Mouse (Mus musculus) erythroblast, adult 5-6 weeks (primary cell): ENCODE results near the gene Vmn2r11. TPM values are rescaled to one million over a fixed set of nuclear protein-coding genes. Genes with fewer than 3 reads are reported as not detected.
"Not testable (repeated sequence)": the region's sequence is repeated elsewhere in the genome, so short reads cannot be mapped to it uniquely, and the experiment has no call there.

Experiments
- ATAC-seq: replicated peaks from 2 replicates; pipeline ENCODE4 v1.8.0; 2016; ENCODE audit warnings: moderate number of reproducible peaks, mild to moderate bottlenecking, moderate TSS enrichment, inconsistent platforms; ENCODE audit not compliant: poor library complexity, low FRiP score, severe bottlenecking
- total RNA-seq, 2 experiments: library from RNA; stranded (forward) in 1 of 2; stranded (reverse) in 1 of 2; fragments of 150-400 nt in 1 of 2; fragments of 200-764, 138-1000 nt in 1 of 2; gene quantifications; 2 replicates each; pipeline versions ENCODE4 v1.2.3 to v1.2.4; 2015 to 2017; ENCODE audit warnings: low replicate concordance in 2 of 2

Gene Vmn2r11
- total RNA-seq (2015; ENCODE audit: low replicate concordance) (not detected in 2 replicates), total RNA-seq (2017; ENCODE audit: low replicate concordance) (1.4 TPM in 1 of 2 replicates, not detected in the other)

DNA sequence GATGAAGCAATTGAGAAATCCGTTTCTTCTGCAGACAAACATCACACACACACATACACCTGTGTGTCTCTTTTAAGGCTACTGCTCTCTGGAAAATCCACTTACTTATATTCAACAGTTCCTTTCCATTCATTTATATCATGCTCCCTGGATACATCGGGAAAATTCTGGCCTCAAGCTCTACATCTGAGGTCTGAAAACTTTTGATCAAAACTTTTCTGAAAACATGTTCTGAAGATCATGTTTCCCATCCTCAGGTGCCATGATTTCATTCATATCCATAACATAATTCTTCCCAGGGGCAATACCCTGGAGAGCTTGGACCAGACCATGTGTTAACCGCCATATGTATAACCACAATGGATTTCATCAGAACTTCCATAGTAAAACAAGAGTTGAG is at the start of gene Vmn2r11:
TSS of gene Vmn2r11 (minus strand) at position 101 of the 400 bp plus-strand sequence.
- ATAC-seq = not testable (repeated sequence)

DNA sequence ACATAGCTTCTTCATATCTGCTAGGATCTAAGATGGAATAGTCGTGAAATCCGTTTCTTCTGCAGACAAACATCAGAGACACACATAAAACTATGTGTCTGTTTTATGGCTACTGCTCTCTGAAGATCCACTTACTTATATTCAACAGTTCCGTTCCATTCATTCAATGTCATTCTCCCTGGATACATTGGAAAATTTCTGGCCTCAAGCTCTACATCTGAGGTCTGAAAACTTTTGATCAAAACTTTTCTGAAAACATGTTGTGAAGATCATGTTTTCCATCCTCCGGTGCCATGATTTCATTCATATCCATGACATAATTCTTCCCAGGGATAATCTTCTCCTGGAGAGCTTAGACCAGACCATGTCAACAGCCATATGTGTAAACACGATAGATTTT is 38.5 kb upstream of the Vmn2r11 start, which contains the start of gene Vmn2r12:
TSS of gene Vmn2r12 (minus strand) at position 101 of the 400 bp plus-strand sequence.
- not testable (repeated sequence) for ATAC-seq

DNA sequence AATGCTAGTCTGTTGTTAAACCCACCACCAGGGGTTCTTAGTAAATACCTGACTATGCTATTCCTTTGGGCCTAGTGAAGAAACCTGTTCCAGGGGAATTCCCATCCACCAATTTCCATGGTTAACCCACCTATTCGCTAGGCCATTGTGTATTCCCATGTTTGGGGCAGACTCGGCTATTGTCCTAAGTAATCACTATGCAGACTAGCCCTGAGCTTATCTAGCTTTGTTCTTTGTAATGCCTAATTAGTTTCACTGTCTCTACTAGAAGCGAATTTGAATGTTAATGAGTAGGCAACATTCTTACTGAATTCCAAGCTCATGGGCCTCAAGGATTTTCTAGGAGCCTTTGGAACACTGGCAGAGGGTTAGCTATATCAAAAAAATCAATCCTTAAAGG is 37.1 kb upstream of the Vmn2r11 start:
- not testable (repeated sequence) for ATAC-seq

DNA sequence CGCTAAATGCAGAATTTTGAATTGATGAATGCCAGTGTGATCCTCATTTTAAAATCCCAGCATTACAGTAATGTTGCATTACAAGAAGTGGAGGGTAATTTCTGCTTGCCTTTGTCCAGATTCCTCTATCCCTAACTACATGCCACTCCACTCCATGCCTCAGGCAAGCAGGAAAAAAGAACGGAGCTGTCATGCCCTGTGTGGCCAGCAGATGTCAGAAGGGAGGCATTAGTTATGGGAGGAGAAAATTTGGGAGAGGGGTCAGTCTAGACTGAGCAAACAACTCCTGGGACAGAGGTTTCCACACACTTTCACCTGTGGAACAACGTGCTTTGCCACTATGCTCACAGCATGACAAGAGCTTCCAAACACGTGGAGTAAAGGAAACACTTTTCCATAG is 12.6 kb upstream of the Vmn2r11 start:
- ATAC-seq = not testable (repeated sequence)

DNA sequence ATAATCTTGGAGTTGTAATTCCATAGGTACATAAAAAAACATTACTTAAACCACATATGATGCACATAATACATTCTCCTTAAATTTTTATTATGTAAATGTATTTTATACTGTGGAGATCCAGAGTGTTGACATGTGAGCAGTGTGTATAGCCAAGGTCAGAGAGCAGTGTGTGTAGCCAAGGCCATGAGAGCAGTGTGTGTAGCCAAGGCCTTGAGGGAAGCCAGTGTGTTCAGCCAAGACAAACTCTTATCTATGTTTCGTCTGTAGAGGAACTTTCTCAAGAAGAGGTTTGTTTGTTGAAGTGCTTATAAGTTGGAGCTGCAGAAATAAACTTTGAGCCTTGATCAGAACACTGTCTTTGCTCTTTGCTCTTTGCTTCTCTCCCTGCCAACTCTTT is 4.1 kb downstream of the Vmn2r11 start:
- no peak for ATAC-seq

DNA sequence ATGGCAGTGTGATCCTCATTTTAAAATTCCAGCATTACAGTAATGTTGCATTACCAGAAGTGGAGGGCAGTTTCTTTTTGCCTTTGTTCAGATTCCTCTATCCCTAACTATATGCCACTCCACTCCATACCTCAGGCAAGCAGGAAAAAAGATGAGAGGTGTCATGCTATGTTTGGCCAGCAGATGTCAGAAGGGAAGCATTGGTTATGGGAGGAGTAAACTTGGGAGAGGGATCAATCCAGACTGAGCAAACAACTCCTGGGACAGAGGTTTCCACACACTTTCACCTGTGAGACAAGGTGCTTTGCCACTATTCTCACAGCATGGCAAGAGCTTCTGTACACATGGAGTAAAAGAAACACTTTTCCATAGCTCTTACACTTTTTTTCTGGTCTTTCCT is 26.8 kb downstream of the Vmn2r11 start:
- ATAC-seq = no peak

DNA sequence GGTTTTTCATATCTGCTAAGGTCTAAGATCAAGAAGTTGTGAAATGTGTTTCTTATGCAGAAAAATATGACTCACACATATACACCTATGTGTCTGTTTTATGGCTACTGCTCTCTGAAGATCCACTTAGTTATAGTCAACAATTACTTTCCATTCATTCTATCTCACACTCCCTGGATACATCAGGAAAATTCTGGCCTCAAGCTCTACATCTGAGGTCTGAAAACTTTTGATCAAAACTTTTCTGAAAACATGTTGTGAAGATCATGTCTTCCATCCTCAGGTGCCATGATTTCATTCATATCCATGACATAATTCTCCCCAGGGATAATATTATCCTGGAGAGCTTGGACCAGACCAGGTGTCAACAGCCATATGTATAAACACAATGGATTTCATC is 52.9 kb downstream of the Vmn2r11 start, which contains the start of gene Vmn2r10:
TSS of gene Vmn2r10 (minus strand) at position 101 of the 400 bp plus-strand sequence.
- not testable (repeated sequence) for ATAC-seq

Other genes starting within 250 kb of the Vmn2r11 start
- not detected in 2 replicates for gene Vmn2r9, start 207.0 kb downstream of the Vmn2r11 start, total RNA-seq (2015; ENCODE audit: low replicate concordance)
- gene Vmn2r9, start 207.0 kb downstream of the Vmn2r11 start, total RNA-seq (2017; ENCODE audit: low replicate concordance) = not detected in 2 replicates
- gene Vmn2r10, start 53.0 kb downstream of the Vmn2r11 start, total RNA-seq (2015; ENCODE audit: low replicate concordance) = not detected in 2 replicates
- gene Vmn2r10, start 53.0 kb downstream of the Vmn2r11 start, total RNA-seq (2017; ENCODE audit: low replicate concordance) = not detected in 2 replicates
- not detected in 2 replicates for gene Vmn2r12, start 38.4 kb upstream of the Vmn2r11 start, total RNA-seq (2015; ENCODE audit: low replicate concordance)
- gene Vmn2r12, start 38.4 kb upstream of the Vmn2r11 start, total RNA-seq (2017; ENCODE audit: low replicate concordance) = not detected in 2 replicates
- gene Vmn2r13, start 132.6 kb upstream of the Vmn2r11 start, total RNA-seq (2015; ENCODE audit: low replicate concordance) = not detected in 2 replicates
- gene Vmn2r13, start 132.6 kb upstream of the Vmn2r11 start, total RNA-seq (2017; ENCODE audit: low replicate concordance) = not detected in 2 replicates
- not detected in 2 replicates for gene Vmn2r14, start 165.1 kb upstream of the Vmn2r11 start, total RNA-seq (2015; ENCODE audit: low replicate concordance)
- not detected in 2 replicates for gene Vmn2r14, start 165.1 kb upstream of the Vmn2r11 start, total RNA-seq (2017; ENCODE audit: low replicate concordance)
- gene Vmn2r15, start 238.1 kb upstream of the Vmn2r11 start, total RNA-seq (2015; ENCODE audit: low replicate concordance) = not detected in 2 replicates
- gene Vmn2r15, start 238.1 kb upstream of the Vmn2r11 start, total RNA-seq (2017; ENCODE audit: low replicate concordance) = not detected in 2 replicates